15 mouse cellular contexts compared by ENCODE assay signal in the genomic region with DNA sequence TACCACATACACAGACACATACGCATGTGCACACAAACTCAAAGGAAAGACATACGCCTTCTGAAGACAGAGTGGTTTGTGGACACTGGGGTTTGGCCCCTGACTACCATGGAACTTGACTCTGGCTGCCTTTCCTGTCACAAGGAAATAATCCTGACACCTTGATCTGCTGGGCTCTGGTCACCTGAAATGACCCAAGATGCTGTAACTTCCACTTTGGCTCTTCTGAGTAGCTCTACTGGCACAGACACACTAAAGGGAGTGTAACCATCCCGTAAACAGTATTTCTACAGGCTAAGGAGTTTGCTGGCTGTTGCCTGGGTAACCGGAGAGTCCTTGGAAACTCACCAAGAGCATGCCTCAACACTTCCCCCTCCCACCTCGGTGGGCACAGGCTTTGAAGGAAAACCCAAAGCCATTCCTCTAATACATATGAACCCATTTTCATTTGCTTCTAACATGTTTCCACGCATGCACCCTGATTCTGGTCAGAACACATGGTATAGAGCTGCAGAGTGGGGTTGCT.
DNase-seq lines count a peak whose midpoint lies in the region; ATAC-seq and TF ChIP-seq lines count a peak whose summit lies in the region.
"Had no signal": no experiment of that assay in that cellular context is flagged by ENCODE, and none has a peak within 500 bp of the region (broad histone marks: within the 10 kb centered on the region; RNA-seq: fewer than 3 reads in every experiment).

No protein-coding gene starts in this region.

- WGBS in midbrain, embryonic 13.5 days, result 67% methylated on average over 6 of the region's 6 CpGs
- WGBS in midbrain, embryonic 10.5 days, result 76% methylated on average over 6 of the region's 6 CpGs

- peak overlapping the region; percentile 85 for H3K27ac ChIP-seq in gastrocnemius, adult 2 months
- no peak overlapping the region for H3K27ac ChIP-seq in midbrain, embryonic 13.5 days
- H3K27ac ChIP-seq in midbrain, embryonic 10.5 days (replicated peaks), result no peak overlapping the region
- H3K27ac ChIP-seq: neural tube, embryonic 13.5 days had no signal

- H3K36me3 ChIP-seq in midbrain, embryonic 13.5 days, result no peaks in the 10 kb centered on the region
- H3K36me3 ChIP-seq in midbrain, embryonic 10.5 days, result no peaks in the 10 kb centered on the region
- H3K36me3 ChIP-seq: neural tube, embryonic 13.5 days had no signal

- H3K9me3 ChIP-seq in midbrain, embryonic 13.5 days, result no peaks in the 10 kb centered on the region
- H3K9me3 ChIP-seq in midbrain, embryonic 10.5 days (replicated peaks), result no peaks in the 10 kb centered on the region
- H3K9me3 ChIP-seq: neural tube, embryonic 13.5 days had no signal

- peak; percentile 51 for DNase-seq in gastrocnemius, adult 2 months
- no peak for DNase-seq in gastrocnemius, postnatal 36 days
- no peak for DNase-seq in midbrain, embryonic 10.5 days (ENCODE audit: low spot score)
- peak; percentile 30 for DNase-seq in brain, embryonic 18.5 days (ENCODE audit: low read depth, low spot score)
- DNase-seq in lung, postnatal 4 days, result peak; percentile 12 to 28
- no peak for DNase-seq in urinary bladder, postnatal 25 days (ENCODE audit: low spot score)
- DNase-seq in layer of hippocampus, adult 9-11 months, result no peak
- DNase-seq: cerebellum, postnatal 36 days; thymus, postnatal 36 days had no signal

- no peak overlapping the region for H3K4me2 ChIP-seq in midbrain, embryonic 13.5 days (replicated peaks)
- H3K4me2 ChIP-seq: heart, embryonic 11.5 days; neural tube, embryonic 13.5 days had no signal

- H3K4me3 ChIP-seq in gastrocnemius, adult 2 months, result no peak overlapping the region
- H3K4me3 ChIP-seq in midbrain, embryonic 13.5 days (replicated peaks), result no peak overlapping the region
- no peak overlapping the region for H3K4me3 ChIP-seq in midbrain, embryonic 10.5 days
- H3K4me3 ChIP-seq: erythroblast, embryonic 14.5 days; neural tube, embryonic 13.5 days had no signal

- peaks cover 9% of the 10 kb centered on the region for H3K4me1 ChIP-seq in midbrain, embryonic 13.5 days (replicated peaks)
- H3K4me1 ChIP-seq in midbrain, embryonic 10.5 days, result peaks cover 9% of the 10 kb centered on the region

- H3K27me3 ChIP-seq in midbrain, embryonic 13.5 days, result no peaks in the 10 kb centered on the region
- no peaks in the 10 kb centered on the region for H3K27me3 ChIP-seq in midbrain, embryonic 10.5 days (ENCODE audit: low read depth, poor library complexity, severe bottlenecking)
- H3K27me3 ChIP-seq: neural tube, embryonic 13.5 days had no signal

- H3K9ac ChIP-seq in midbrain, embryonic 13.5 days (replicated peaks), result no peak overlapping the region
- H3K9ac ChIP-seq: neural tube, embryonic 13.5 days had no signal

- ATAC-seq in midbrain, embryonic 13.5 days, result 0 out of 2 replicates have a peak, but pooled peaks have one; percentile 45
- ATAC-seq: activated CD4-positive, CD25-positive, alpha-beta regulatory T cell, adult 4 months; inflammation-experienced regulatory T-cells, adult 6 months had no signal

- no peak for TF ChIP-seq CTCF in gastrocnemius, adult 2 months (IDR thresholded peaks at IDR 0.05)

- intact Hi-C loops in gastrocnemius, adult 2 months (cut with DNase I), result loop anchor here (5.0 kb wide), 1 partner anchor 79 kb away; no protein-coding TSS in a partner anchor
- intact Hi-C loops in gastrocnemius, postnatal 36 days (cut with DNase I), result loop anchor here (5.0 kb wide), 1 partner anchor 79 kb away; no protein-coding TSS in a partner anchor

Comparison
In these comparisons a context has a peak if more than half of its experiments do, and no peak if none do; other contexts are left out.
1. DNase-seq: peak in gastrocnemius, adult 2 months (single experiment), brain, embryonic 18.5 days (single experiment) and lung, postnatal 4 days (2 of 2); none in gastrocnemius, postnatal 36 days (0 of 2), midbrain, embryonic 10.5 days (single experiment), urinary bladder, postnatal 25 days (single experiment) and layer of hippocampus, adult 9-11 months (single experiment).